Mouse (Mus musculus) megakaryocyte-erythroid progenitor cell, adult 5-6 weeks (primary cell): ENCODE measurements at regions not wholly inside any gene's neighbourhood (a gene's known extent, or its start where the extent isn't known, plus 50 kb on each side); places are given as distances from the start of the nearest gene placed in this dataset.

Experiments used
- ATAC-seq: replicated peaks from 2 replicates; pipeline ENCODE4 v1.8.0; 2016; ENCODE audit warnings: mild to moderate bottlenecking, inconsistent platforms; ENCODE audit not compliant: severe bottlenecking, poor library complexity, low FRiP score, low TSS enrichment

DNA sequence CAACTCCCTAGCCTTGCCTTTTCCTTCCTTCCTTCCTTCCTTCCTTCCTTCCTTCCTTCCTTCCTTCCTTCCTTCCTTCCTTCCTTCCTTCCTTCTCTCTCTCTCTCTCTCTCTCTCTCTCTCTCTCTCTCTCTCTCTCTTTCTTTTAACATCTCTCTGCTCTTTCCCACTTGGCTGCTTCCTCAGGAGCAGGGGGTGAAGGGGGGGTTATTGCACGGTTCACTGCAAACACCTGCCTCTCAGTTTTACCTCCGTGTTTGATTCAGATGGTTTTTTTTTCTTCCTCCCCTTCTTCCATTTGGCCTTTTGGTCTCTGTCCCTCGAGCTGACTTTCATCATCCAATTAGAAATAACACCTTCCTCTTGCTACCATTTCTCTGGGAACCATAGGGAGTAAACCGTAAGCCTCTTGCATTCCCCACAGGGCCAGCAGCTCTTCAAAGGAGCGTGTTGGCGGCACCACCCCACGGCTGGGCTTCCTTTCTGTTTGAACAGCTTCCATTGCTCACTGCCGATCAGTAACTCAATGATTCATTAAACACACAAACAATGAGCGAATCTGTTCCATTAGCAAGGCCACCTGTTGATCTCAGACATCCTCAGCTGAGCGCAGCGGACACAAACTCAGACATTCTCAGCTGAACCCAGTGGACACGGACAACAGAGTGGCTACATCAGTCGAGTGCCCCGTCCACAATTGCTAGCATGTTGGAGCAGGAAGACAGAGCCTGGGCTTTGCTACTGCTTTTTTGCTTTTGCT, 318.4 kb upstream of the Gm15217 start:
- ATAC-seq, result no peak

DNA sequence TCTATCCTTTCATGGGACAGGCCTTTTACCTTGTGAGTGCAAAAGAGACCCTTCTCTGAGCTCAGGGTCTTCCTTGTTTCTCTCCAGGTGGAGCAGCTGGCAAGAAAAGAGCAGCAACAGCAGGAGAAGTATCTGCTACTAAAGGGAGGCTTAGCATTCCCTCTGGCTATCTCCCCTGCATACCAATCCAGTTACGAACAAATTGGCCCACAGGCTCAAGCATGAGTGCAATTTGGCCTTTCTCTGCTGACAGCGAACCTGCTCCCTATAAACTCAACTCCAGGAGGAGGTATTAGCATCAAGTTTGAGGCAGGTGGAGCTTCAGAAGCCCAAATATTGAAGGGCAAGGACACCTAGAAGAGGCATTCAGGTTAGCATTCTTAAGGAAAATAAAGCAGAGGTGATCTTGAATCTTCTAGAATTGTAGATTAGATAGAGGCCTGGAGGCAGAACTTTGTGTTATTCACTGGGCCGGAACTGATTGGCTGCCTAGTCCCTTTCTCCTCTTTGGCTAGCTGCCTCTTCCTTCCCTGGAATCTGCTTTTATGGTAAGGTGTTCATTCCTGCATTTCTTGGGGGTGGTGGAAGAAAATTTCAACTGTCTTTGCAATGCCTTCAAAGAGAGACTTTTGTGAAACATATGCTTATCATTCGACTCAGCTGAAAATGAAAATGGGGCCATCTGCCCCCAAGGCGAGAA, 312.0 kb upstream of the Gm15217 start:
- no peak for ATAC-seq

DNA sequence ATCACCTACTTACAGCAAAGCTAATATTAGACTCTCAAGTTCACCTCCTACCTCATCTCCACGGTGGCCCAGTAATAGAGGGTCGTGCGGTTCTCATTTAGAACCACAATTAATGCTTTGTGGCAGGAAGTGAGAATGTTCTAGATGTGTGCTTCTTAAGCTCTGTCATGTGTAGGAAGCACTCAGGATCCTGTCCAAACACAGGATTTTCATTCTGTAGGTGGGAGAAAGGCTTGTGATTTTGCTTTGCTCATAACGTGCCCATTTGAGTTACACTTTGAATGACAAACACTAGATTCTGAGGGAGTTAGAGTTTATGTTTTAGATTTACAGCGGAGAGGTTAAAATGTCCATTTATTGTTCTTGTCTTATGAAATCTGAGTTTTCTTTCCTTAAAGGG, 308.0 kb upstream of the Gm15217 start:
- ATAC-seq, result no peak

DNA sequence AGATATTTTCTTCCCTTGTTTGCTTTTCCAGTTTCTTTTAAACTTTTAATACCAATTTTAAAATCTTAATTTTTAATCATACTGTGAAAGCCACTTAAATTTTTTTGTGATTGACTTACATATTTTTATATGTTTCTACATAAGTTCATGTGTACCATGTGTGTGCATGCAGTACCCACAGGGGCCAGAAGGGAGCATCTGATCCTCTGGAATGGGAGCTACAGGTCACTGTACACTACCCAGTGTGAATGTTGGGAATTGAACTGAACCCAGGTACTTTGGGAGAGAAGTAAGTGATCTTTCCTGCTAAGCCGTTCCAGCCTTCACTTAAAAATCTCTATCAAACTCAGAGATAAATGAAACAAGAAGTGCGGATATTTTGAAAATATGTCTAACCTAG, 302.5 kb upstream of the Gm15217 start:
- ATAC-seq, result no peak

DNA sequence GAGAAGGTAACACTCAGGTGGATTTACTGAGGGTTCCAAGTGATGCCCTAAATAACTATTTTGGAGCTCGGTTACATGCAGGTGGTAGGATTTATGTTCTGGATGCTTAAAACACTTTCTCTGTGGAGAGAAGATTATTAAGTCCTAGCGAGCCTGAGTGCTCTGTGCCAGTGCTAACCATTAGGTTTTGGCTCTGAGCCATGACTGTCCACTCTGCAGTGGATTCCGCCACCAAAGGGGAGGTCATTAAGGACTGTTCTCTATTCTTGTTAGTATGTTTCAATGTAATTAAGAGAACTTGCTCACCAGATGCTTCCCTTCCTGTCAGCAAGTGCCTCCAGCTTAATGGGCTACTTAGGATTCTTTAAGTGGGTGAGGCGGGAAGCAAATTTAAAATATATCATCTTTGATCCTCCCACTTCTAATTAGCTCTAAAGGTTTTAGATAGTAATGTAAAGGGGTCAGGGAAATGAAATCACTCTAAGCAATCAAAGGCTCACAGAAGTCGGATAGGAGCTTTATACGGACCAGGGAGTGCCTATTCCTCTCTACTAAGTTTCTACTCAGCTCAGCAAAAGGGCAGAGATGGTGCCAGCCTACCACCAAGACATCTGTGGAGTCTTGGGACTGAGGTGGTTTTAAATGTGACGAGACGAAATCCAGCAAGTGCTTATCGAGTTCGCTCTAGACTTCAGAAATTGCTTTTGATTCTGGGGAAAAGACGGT, 301.6 kb upstream of the Gm15217 start:
- no peak for ATAC-seq

DNA sequence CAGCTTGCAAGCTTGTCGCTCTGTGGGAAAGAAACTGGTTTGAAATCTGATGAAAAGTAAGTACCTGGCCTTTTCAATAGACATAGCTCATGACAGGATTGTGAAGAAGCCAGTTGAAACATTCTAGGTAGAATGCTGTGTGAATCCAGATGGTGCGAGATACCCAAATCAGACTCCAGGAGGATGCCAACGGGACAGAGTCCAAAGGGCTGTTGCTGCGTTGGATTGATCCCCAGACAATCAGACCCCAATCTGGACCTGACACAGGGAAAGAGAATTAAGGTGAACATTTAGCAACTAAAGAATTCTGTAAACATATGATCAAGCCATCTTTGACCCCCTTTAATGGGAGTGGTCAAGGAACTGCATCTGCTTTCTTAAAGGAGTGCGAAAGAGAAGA, 296.6 kb upstream of the Gm15217 start:
- ATAC-seq, result no peak

DNA sequence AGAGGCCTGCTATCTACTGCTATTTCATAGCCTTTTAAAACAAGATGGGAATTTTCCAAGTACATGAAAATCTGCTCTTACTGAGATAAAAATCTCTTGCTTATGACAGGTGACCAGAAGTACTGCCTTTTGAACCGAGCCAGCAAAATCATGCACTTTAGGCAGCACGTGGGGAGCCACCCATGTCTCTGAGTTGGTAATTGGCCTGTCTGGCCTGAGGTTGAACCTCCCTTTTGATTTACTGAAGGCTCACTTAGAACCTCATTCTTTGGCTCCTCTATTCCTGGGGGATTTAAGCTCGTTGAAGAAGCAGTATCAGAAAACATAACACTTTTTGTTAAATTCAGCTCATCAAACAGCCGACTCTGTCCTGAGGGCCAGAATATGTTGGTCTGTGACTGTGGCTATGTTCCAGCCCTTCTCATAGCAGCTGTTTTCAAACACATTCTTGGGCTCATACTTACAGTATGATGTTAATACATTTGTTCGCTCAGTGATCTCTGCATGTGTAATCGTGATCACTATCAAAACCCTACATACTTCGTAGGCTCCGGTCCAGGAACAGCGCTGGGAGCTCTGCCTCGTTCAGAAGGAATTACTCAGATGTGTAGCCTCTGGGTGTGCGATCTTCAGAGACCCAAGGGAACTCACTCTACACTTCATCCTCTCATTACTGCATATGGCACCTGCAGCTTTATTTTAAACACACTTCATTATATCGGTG, 290.1 kb upstream of the Gm15217 start:
- no peak for ATAC-seq

DNA sequence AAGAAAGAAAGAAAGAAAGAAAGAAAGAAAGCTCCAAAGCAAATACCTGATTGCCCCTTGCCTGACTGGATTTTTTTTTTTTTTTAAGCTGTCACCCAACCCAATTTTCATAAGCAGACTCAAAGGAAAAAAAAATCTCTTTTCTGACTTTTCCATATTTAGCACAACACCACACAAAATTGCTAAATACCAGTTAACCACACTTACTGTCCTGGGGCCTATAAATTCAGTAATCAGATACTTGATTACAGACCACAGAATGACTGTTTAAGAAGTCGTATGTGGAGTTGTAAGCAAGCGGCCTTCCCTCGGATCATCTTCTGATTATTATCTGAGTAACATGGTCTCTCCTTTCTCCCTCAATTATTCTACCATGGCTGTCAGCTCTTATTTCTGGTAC, 263.3 kb upstream of the Gm15217 start:
- no peak for ATAC-seq

DNA sequence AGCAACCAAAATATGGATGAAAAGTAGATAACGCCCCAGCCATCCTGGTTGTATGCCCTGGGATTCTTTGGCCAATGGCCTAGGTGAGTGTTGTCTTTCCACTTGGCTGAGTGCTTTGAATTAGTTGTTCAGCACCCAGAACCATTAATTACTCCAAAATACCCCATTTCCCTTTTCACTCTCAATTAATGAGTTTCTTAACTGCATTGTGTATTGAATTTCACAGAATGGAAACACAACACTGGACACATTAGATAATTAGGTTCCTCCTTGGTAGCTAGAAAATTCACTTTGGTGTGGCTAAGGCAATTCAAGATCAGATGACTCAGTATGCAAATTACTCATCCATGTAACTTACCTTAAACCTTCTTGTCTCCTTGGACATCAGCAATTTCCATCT, 252.7 kb upstream of the Gm15217 start:
- no peak for ATAC-seq

DNA sequence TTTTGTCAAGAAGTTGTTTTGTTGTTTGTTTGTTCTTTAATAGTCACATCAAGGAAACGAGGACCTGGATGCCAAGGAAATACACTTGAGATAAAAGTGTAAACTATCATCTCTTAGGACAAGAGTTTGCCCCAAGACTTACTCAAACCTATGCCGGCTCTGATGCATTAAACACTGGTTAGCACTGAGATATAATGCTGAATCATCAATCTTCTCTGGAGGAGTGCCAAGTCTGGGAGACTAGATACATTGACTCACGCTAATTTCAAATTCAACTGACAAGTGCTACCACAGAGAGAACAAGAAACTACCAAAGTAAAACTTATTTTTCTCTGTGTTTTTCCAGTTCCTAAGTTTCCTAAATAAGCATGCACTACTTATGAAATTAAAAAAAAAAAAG, 249.5 kb upstream of the Gm15217 start:
- no peak for ATAC-seq

DNA sequence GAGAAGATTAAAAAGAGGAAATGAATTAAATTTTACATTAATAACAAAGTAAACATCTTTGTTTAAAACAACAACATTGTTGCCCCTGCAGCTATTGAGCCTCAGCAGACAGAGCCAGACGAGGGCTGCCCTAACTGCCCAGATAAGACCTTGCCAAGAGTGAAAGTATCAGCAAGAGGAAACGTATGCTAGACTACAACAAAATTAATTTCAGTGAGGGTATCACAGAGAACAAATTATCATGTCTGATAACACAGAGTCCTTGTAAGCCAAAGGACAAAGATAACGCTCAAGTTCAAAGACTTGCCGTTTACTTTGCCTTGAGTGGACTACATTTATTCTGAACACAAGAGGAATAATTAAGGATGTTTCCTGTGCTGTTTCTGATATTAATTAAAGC, 235.0 kb upstream of the Gm15217 start:
- ATAC-seq, result no peak

DNA sequence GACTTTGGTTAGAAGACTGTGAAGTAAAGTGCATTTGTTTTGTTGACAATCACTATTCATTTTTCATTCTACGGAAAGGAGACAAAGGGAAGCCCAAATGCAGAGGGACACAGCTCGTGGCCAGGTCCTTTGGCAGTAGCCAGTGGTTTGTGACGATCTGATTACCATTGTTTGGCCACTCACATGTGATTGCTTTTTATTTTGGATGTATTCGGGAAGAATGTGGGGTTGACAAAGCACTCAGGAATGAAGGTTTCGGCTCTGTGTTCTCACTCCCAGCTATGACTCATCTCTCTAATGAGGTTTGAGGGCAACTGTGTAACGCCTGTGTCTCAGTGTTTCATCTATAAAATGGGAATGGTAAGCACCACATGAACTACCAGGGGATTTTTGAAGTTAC, 234.5 kb upstream of the Gm15217 start:
- no peak for ATAC-seq

DNA sequence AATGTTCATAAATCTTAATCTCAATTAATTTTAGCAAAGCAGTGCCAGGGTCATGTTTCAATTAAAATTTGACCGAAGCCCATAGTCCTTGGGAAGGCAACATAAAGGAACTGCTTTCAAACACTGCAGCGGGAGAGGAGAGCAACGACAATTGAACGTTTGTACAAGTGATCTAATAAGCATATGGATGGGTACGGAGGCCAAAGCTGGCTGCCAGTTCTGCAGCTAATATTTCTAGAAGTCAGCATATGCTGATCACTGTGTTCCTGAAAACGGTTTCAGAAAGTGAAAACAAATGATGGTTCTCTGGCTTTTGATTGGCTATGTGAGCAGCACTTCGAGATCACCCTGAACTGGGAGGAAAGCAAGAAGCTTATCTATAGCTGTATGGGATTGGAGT, 233.6 kb upstream of the Gm15217 start:
- no peak for ATAC-seq

DNA sequence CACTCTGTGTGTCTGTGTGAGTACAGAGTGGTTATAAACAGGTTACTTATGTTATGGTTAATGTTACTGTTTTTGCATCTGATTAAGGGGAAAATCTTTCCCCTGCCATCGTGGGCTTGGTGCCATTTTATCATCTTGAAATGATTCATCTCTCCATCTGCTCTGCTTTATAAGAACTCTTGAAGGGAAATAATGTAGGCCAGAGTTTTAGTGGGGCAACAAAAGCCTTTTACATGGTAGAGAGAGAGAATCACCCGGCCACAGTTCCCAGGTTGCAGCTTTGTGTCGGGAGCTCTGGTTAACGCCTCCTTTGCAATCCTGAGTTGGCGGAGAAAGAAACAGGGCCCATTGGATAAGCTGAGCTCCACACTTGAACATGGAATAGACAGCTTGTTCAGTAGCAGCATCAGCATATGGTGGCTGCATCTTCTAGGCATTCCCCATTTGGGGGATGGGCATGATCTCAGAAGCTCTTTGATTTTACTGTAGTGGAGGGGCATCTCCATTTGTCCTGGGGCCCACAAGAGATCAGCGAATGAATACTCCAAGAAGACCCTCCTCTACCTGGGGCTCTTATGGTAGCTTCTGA, 230.0 kb upstream of the Gm15217 start:
- ATAC-seq, result no peak

DNA sequence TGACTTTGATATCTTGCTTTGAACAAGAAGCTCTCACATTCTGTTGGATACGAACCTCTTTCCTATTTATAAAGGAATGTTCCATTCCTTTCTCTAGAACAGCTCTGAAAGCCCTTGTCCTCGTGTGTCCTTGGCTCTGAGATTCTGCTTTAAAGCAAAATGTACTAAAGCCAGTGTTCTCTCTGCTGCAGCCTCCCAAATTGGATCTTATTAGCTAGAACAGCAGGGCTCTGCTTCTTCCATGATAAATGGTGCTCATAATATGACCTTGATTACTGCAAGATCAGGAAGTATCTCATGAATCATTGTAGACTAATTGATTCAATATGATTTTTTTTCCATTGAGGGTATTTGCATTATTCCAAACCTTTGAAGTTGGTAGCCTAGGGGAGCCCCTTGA, 220.5 kb upstream of the Gm15217 start:
- no peak for ATAC-seq

DNA sequence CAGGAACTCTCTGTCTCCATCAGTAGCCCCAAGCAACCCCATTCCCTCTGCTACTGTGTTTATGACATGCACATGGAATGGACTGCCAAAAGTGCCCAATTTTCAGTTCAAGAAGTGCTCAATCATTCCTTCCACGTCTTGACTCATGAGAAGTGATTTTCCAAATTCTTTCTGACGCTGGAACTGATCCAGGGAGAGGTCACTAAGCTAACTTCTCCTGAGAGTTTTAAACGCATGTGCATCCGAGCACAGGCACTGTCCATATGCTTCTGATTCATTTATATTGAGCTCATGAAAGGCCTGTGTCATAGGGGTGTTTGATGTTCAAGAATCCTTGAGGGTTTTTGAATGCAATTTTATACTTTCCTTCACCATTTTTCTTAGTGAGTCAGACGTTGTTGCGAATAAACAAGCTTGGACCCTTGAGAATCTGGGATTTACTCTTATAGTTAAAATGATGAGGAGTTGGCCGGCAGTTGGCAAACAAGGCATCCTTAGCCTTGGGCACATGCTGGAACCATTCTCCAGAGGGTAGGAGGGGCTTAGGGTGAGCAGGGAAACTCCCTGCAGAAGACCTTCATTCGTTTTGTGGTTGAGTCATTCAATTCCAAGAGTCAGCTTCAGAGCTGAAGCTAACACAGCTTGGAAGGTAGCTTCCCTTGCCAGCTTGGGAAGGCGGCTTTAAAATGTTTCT, 206.9 kb upstream of the Gm15217 start:
- ATAC-seq, result no peak

DNA sequence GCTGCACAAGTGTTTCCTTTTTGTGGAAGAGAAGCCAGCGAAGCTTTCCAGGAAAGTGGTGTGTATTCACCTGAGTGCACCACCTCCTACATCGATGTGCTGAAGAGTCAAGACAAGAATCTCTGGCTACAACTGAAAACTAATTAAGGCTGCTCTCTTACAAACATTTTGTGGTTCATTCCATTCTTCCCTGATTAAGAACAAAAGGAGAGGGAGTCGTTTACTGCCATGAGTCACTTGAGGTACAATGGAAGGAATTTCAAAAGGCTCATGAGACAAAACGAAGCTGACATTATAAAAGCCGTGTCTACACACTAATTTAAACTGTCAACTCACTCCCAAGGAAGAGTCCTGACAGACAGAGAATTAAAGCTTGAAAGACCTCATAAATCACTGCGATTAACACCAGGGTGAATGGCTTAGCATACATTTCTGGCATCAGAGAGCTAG, 206.3 kb upstream of the Gm15217 start:
- ATAC-seq, result no peak

DNA sequence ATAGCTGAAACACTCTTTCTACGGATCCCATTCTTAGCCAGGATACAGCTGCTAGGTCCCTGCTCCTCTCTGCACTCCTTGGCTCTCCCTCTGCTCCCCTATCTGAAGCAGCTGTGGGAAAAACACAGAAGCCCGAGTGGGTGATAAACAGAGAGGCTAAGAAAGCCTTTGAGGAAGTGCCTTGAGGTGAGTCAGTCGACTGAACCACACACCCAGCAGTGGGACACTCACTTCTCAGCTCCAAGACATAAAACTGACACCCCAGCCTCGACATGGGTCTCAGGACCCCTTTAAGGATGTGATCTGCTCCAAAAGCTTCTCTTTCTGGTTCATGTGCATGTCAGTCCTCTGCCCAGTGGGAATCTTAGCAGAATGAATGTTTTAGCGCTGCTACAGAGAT, 204.8 kb upstream of the Gm15217 start:
- no peak for ATAC-seq
